Mouse (Mus musculus) MN1 (cell line): ENCODE measurements around the gene Adcy4.

Source experiments
- DNase-seq: peaks from one replicate; pipeline ENCODE4 v3.0.0-alpha.2; 2016; ENCODE audit warnings: low spot score

Adcy4 gene

DNA sequence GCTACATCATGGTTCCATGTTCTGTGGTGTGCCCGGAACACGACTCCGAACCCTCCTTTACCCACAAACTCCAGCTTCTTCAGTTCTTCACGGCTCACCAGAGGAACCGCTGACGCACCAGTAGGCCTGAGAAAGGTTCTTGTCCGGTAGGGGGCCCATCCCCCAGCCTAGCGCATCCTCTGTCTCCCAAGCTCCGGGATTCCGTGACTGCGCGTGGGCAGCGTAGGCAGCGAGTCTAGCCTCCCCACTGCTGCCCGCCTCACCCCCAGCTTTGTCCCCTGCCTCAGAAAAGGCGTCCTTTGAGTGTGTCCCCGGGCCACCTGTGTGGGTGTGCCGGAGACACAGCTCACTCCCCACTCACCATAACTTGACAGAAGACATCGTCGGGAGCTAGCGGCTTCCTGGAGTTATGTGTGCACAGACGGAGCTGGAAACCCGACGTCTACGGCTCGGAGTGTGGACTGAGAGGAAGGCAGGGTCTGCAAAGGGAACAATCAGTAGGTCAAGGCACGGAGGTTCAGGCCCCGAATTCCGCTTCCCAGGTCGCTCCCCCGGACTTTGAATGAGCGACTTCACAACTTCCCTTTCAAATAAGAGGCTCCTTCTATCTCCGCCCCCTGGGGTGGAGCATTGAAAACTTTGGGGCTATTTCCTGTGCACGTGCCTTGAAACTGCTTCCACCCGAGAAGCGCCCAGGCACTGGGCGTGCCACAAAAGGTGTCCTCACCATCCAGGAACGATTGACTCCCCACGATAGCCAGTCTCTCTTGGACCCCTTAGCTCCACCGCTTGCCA lies 4.6 kb upstream of the Adcy4 start, which contains the start of gene Ripk3:
Ripk3 (minus strand) TSS at position 610 of the 795 bp plus-strand sequence.
- no peak for DNase-seq

GRCm38 (mm10) chr14:55787731-55788130 lies 3.8 kb upstream of the Adcy4 start:
- DNase-seq = no peak

- DNase-seq = no peak
These were observed 1.3 kb upstream of the Adcy4 start for GRCm38 (mm10) chr14:55785195-55785594.

GRCm38 (mm10) chr14:55783171-55783957 lies 531 bp downstream of the Adcy4 start:
- peak; percentile 70 for DNase-seq

DNA sequence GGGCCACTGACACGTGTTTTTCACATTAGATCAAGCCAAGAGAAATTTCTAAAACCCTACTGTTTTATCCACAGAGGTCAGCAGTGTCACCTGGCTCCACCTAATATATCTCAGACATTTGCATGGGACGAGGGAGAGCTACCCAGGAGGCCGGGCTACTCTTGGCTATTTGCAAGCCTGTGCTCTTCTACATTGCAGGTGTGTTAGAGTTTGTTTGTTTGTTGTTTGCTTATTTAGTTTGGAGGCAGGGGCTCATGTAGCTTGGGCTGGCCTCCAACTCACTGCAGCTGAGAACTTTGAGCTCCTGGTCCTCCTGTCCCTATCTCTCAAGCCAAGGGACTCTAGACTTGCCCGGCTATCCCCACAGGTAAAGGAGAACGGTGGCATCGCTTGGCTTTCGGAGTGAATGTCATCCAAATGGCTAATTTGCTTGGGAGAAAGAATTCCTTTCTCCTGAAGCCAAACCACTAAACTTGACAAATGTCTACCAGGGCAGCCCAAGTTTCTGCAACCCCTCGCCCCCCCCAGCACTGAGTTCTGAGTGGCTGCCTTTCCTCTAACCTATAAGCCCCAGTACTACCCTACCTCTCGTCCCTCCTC lies 1.4 kb downstream of the Adcy4 start:
- no peak for DNase-seq

- peak; percentile 80 for DNase-seq
These were observed 2.6 kb downstream of the Adcy4 start for GRCm38 (mm10) chr14:55781310-55781709.

DNA sequence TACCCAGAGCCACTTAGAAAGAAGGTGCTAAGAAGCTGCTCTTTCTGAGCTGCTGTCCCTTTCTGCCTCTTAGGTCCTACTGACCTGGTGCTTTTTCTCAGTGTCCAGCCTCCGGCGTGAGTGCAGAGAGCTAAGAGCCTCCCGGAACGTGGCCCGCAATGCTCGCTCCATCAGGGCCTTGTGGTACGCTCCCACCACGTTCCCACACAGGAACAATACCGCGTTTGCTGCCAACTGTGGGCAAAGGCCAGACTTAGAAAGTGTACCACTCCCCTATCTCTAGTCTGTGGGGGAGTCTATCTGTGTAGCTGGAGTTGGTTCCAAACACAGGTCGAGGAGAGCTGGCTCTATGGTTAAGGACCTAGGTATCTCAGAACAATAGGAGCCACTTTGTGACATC lies 3.2 kb downstream of the Adcy4 start:
- DNase-seq = no peak

GRCm38 (mm10) chr14:55779656-55780055 lies 4.2 kb downstream of the Adcy4 start:
- DNase-seq = no peak

DNA sequence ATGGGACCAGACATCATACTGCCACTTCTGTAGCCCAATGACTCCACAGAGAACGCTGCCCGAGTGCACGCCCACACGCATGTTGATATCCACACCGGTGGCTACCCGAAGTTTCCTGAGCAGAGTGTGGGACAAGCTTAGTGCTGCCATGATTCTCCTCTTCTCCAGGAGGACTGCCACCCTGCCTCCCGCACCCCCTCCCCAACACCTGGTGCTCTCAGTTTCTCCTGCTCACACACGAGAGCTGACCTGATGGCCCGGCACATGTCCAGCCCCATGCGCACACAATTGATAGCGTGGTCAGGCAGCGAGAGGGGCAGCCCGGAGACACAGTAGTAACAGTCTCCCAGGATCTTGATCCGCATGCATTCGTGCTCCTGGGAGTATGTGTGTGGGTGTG lies 5.2 kb downstream of the Adcy4 start:
- DNase-seq = no peak

DNA sequence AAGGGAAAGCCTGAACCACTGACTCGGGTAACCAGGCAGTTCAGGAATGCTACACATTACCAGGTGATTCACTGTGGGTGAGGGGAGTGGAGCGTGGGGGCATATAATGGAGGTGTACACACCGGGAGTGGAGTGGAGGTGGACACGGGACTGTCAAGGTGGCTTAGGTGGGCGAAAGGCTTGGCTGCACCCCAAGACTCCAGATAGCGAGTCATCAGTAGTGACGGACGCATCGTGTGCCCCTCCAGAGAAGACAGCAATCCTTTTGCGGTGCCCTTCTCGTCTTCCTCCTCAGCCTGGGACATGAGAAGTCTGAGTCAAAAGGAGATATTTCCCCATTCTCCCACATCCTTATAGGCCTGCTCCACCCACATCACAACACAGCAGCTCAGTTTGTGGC lies 6.1 kb downstream of the Adcy4 start:
- DNase-seq = no peak

DNA sequence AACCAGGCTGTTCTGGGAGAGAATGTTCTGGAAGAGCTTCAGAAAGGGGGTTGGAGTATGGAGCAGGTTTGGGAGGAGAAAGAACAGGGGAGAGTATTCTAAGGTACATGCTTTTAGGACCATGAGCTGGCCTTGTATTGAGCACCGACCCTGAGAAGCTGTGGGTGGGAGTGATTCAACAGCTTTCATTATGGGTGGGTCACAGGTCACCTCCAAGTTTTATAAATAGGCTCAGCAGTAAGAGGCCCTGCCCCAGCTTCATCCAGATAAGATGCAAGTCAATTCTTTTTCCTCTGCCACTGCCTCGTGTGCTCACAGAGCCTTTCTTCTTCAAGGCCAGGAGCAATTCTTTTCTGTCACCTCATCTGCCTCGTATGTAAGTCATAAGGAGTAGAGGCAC lies 6.7 kb downstream of the Adcy4 start:
- DNase-seq = no peak

GRCm38 (mm10) chr14:55776711-55777110 lies 7.2 kb downstream of the Adcy4 start:
- DNase-seq = no peak

DNA sequence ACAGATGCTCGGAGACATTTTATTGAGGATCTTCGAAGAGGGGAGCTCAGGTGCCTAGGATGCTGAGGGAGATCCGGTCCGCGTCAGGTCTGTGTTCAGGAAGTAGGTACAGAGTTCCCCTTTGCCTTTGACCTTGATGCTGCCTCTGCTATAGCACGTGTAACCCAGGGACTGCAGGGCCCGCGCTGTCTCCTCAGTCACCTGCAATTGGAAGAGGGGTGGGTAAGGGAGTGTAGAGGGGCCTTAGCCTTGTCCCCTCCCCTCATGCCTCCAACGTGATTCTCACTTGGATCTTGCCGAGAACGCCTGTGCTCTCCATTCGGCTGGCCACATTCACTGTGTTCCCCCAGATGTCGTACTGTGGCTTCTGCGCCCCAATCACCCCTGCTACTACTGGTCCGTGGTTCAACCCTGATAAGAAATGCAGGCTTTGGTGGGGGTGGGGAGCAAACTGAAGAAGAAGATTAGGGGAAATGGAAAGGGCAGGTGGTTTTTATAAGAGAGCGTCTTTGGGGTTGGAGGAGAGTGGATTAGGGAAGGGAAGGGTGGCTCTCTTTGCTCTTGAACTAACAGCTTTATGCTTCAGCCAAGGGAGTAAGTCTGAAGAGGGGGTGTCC lies 14.7 kb downstream of the Adcy4 start:
- no peak for DNase-seq

- no peak for DNase-seq
These were observed 15.3 kb downstream of the Adcy4 start for GRCm38 (mm10) chr14:55768555-55768954.

DNA sequence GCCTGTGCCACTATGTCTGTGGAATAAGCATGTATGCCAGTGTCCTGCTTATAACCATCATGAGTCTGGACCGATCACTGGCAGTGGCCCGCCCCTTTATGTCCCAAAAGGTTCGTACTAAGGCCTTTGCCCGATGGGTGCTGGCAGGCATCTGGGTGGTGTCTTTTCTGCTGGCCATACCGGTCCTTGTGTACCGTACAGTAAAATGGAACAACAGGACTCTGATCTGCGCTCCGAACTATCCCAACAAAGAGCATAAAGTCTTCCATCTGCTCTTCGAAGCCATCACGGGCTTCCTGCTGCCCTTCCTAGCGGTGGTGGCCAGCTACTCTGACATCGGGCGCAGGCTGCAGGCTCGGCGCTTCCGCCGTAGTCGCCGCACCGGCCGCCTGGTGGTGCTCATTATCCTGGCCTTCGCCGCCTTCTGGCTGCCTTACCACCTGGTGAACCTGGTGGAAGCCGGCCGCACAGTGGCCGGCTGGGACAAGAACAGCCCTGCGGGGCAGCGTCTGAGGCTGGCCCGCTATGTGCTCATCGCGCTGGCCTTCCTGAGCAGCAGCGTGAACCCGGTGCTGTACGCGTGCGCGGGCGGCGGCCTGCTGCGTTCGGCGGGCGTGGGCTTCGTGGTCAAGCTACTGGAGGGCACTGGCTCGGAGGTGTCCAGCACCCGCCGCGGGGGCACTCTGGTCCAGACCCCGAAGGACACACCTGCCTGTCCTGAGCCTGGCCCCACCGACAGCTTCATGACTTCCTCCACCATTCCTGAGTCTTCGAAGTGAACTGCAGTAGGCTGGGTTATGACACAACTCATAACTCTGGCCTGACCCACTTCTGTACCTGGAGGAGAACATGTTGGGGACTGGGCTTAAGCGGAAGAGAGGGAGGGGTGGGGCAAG lies 16.1 kb downstream of the Adcy4 start:
- peak; percentile 82 for DNase-seq

DNA sequence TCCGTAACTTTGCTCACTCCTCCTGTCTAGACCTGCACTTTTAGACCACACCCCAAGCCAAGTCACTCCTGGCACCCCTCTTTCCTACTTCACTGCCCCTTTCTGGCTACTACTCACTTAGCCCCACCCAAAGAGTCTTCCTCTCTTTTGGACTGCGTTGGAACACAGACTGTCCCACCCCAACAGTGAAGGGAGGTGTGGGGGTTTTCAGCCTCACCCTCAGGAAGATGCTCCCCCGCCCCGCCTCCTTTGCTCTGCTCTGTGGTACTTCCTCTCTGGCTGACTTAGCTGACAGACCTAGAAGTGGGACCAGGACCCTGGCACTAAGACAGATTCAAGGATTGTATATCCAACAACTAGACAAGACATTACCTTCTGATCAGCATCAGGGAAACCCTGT lies 18.2 kb downstream of the Adcy4 start, which contains the start of gene Ltb4r1:
Ltb4r1 (plus strand) TSS at position 267 of the 400 bp plus-strand sequence.
- DNase-seq = no peak

GRCm38 (mm10) chr14:55763166-55763565 lies 20.7 kb downstream of the Adcy4 start:
- no peak for DNase-seq

GRCm38 (mm10) chr14:55762001-55762821 lies 21.7 kb downstream of the Adcy4 start:
- no peak for DNase-seq

- DNase-seq = no peak
These were observed 22.7 kb downstream of the Adcy4 start, which contains the start of gene Ltb4r2 for GRCm38 (mm10) chr14:55761163-55761562. Ltb4r2 (plus strand) TSS chr14:55761428.

DNA sequence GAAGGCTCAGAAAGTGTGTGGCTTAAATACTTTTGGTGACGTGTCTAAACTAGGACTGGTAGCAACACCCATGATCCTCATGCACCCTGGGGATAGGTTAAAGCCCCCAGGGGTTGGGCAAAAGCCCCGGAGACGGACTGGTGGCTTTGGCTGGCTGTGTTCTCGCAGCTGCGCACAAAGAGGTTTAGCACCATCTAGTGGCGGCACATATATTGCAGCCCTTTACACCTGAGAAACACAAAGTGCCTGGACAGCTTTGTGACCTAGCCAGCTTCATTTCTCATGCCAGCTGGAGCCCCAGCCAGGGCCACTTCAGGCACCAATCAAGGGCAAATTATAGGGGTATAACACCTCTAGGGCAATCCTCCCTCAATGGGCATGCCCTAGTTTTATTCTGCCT lies 23.7 kb downstream of the Adcy4 start:
- DNase-seq = peak; percentile 79
